Mouse (Mus musculus) bone marrow, adult 2 months (tissue): ENCODE results near the gene Nup210. TPM values are rescaled to one million over a fixed set of nuclear protein-coding genes. Genes with fewer than 3 reads are reported as not detected.

Source experiments
- H3K27ac ChIP-seq: fragments of 200-500 bp; 2 replicates; pipeline ENCODE4 v1.5.1; 2012; ENCODE audit warnings: low read depth, mild to moderate bottlenecking, control low read depth, inconsistent platforms, low read length; ENCODE audit not compliant: control insufficient read depth, poor library complexity, insufficient read depth
- H3K4me1 ChIP-seq: fragments of 200-500 bp; 2 replicates; pipeline ENCODE4 v1.6.1; 2011; ENCODE audit warnings: low read length; ENCODE audit not compliant: control insufficient read depth, insufficient read depth
- H3K4me3 ChIP-seq: fragments of 200-500 bp; replicated peaks from 2 replicates; pipeline ENCODE3; 2011; ENCODE audit warnings: mild to moderate bottlenecking, low read depth, low read length, control low read depth; ENCODE audit not compliant: control insufficient read depth
- CTCF ChIP-seq: fragments of 200-500 bp; IDR thresholded peaks from 2 replicates; pipeline ENCODE4 v1.5.1; 2011; ENCODE audit warnings: low read length, control low read depth; ENCODE audit not compliant: control insufficient read depth, insufficient read depth
- POLR2A ChIP-seq: fragments of 200-500 bp; IDR thresholded peaks from 2 replicates; pipeline ENCODE4 v1.6.1; 2011; ENCODE audit warnings: low read depth, mild to moderate bottlenecking, control low read depth, low read length, borderline replicate concordance; ENCODE audit not compliant: control insufficient read depth
- WGBS: fragments of 180-500 bp; shearing (Covaris S2); methylation state at CpG from one replicate; pipeline ENCODE4 v1.1.7; 2018; 5-methylcytosine and 5-hydroxymethylcytosine counted together
- polyA plus RNA-seq: library from polyadenylated mRNA; stranded (reverse); fragments of >200 nt; gene quantifications from 2 replicates; pipeline ENCODE4 v1.2.4, GENCODE M21; 2011; ENCODE audit warnings: low replicate concordance; ENCODE audit not compliant: missing spikeins, insufficient read depth, insufficient read length

The Nup210 gene
- polyA plus RNA-seq, 1 experiment = 111 TPM

DNA sequence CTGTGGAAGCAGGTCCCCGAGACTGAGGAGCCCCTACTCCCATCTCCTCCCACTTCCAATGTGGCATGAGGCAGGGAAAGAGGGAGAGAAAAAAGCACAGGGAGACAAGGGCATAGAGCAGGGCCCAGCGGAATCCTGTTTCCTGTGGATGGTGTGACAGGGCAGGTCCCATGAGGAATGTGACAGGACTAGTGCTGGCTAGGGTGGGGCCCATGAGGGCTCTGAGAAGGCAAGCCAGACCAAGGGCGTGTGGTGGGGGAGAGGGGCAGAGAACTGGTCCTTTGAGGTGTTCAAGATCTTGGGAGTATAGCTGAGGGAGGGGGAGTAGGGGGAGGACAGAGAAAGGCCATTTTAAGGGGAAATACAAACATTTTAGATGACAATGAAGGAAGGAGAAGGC is 104.2 kb downstream of the Nup210 start:
- no peak overlapping the region for H3K4me3 ChIP-seq
- H3K27ac ChIP-seq = no peak overlapping the region
- TF ChIP-seq CTCF = no peak
- no peak for TF ChIP-seq POLR2A
- no peaks in the 10 kb centered on the region; the same call in 1 of the 2 replicates for H3K4me1 ChIP-seq
- 81% methylated on average over 3 of the region's 3 CpGs for WGBS

DNA sequence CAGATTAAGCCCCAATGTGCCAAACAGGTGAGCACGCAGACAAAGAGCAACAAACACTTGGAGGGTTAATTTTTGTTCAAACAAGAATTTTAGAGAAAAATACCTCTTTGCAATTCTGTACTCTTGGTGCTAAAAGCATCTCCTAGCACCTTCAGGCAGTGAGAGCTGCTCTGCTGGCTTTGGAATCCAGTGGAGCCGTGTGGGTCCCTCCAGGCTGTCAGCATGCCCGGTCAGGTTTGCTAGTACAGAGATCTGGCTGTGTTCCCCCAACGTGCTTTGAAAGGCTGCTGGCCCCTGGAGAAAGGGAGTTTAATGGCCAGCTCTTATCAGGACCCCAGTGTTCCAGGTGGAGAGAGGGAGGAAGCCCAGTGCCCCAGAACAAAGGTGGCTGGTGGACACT is 105.1 kb downstream of the Nup210 start:
- no peaks in the 10 kb centered on the region; the same call in 1 of the 2 replicates for H3K4me1 ChIP-seq
- TF ChIP-seq CTCF (no peak), POLR2A (no peak)
- 86% methylated on average over 4 of the region's 4 CpGs for WGBS
- H3K4me3 ChIP-seq = no peak overlapping the region
- no peak overlapping the region for H3K27ac ChIP-seq

DNA sequence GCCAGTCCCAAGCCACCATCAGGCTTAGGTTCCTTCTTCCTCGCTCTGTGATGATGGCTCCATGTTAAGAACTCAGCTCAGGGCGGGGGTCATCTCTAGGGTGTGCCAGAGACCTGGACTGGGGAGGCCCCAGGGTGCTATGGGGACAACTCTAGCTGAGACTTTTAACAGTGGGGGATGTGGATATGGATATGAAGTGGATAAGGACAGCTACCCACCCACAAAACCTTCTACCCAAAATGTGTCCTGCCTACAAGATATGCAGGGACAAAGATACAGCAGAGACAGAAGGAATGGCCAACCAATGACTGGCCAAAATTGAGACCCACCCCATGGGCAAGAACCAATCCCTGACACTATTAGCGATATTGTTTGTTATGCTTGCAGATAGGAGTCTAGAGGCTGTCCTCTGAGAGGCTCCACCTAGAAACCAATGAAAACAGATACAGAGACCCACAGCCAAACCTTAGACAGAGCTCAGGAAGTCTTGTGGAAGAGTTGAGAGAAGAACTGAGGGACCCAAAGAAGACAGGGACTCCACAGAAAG is 108.3 kb downstream of the Nup210 start:
- Histone ChIP-seq H3K27ac (no peak overlapping the region), H3K4me1 (no peaks in the 10 kb centered on the region; the same call in 1 of the 2 replicates)

DNA sequence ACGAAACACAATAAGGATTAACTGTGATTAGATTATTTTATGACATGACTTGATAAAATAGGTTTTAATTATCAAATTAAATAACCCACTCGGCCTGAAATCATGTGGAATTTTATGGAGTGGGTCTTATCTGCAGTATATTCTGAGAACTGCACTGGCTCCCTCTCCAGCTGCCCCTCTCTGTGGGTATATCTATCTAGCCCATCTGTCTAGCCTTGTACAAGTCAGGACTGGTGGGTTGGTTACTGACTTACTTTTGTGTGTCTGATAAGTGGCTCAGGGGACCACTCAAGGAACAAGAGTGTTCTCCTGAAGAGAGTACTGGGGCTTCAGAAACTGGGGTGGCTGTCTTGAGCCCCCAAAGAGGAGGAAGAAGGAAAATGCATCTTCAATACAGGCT is 109.4 kb downstream of the Nup210 start:
- H3K4me3 ChIP-seq = no peak overlapping the region
- TF ChIP-seq POLR2A (no peak), CTCF (no peak)
- 33% methylated on average over 2 of the region's 2 CpGs for WGBS
- H3K4me1 ChIP-seq = no peaks in the 10 kb centered on the region
- no peak overlapping the region for H3K27ac ChIP-seq

More for the DNA sequence above, 108.3 kb downstream of the Nup210 start:
- WGBS = 70% methylated on average over 3 of the region's 3 CpGs
- TF ChIP-seq POLR2A (no peak), CTCF (no peak)
- H3K4me3 ChIP-seq = no peak overlapping the region

DNA sequence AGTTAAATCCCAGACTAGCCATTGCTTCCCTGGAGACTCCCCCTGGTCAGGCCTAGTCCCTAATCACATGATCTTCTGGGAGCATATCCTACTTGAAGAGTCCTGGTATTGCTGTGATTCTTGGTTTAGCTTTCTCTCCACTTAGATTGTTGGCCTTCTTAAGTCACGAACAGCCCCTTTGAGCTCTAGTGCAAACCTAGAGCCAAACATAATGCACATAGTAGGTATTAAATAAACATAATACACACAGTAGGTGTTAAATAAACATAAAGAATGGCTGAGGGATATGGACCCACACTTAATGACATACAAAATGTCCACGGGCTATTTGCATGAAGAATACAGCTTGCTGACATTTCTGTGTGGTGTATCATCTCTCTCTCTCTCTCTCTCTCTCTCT is 112.5 kb downstream of the Nup210 start:
- no peaks in the 10 kb centered on the region for H3K4me1 ChIP-seq

DNA sequence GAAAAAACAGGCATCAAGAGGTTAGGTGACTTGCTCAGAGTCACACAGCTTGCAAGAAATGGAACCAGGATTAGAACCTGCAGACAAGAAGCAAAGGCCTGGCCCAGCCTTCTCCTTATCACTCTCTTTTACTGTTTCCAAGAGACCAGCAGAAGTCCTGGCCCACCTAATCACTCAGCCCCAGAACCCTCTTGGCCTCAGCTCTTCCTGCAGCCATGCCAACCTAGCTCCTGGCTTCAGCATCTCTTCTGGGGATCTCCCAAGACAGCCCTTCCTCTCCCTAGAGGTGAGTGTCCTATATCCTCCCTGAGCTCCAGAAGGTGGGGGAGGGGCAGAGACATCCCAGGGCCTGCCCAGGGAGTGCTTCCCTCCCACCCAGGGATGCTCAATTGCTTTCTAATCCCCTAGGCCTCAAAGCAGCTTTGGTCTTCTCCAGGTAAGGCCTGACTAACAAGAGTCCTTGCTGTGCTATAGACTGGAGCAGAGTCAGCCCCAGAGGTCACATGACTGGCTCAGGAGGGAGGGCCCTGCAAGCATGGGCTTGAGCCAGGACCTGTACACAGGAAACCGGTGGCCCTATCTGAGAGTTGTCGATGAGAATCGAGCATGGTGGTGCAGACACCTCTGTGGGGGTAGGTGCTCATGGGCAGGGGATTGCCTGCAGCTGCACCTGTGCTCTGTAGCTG is 113.2 kb downstream of the Nup210 start:
- Histone ChIP-seq H3K27ac (no peak overlapping the region), H3K4me1 (no peaks in the 10 kb centered on the region), H3K4me3 (no peak overlapping the region)
- TF ChIP-seq CTCF = no peak
- TF ChIP-seq POLR2A = no peak
- 4% methylated on average over 3 of the region's 3 CpGs for WGBS

More for the DNA sequence above, 112.5 kb downstream of the Nup210 start:
- WGBS = 76% methylated on average over 2 of the region's 2 CpGs
- Histone ChIP-seq H3K27ac (no peak overlapping the region), H3K4me3 (no peak overlapping the region)
- TF ChIP-seq CTCF (no peak), POLR2A (no peak)

GRCm38 (mm10) chr6:91001566-91001965 is 115.1 kb downstream of the Nup210 start:
- no peak overlapping the region for H3K4me3 ChIP-seq
- 79% methylated on average over 7 of the region's 7 CpGs for WGBS
- no peak overlapping the region for H3K27ac ChIP-seq
- TF ChIP-seq POLR2A (no peak), CTCF (no peak)
- H3K4me1 ChIP-seq = no peaks in the 10 kb centered on the region

DNA sequence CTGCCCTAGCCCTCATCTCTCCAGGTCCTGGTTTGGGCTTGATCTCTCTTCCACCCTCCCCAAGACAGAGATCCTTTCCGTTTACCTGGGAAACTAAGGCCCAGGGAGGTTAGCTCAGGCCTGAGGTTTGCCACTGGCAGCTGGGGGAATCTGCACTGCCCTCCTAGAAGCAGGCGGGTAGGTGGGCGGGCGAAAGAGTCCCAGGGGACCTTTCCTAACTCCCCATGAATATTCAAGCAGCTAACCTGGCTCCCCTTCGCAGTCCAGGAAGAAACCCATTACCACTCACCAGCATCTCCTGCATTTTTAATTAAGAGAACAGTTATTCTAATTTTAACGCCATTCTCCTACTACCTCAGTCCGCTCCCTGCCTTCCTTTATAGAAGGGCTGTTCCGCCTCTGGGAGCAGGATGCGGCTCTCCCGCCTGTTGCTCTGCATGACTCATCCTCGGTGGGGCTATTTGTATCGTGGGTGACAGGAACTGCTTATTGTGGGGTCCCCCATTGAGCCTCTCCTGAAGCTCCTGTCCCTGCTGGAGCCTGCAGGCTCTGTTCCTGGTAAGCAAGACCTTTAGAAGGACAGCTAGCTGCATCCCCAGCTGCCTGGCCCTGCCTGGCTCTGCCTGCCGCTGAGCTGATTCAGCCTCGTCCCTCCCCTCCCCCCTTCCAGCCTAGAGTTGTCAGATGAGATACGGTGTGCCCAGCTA is 115.7 kb downstream of the Nup210 start:
- TF ChIP-seq POLR2A (no peak), CTCF (no peak)
- Histone ChIP-seq H3K4me1 (no peaks in the 10 kb centered on the region), H3K4me3 (no peak overlapping the region), H3K27ac (no peak overlapping the region)
- WGBS = 46% methylated on average over 15 of the region's 15 CpGs
